Mouse (Mus musculus) layer of hippocampus, postnatal 36 days (tissue): ENCODE results near the gene Sema4a. TPM values are rescaled to one million over a fixed set of nuclear protein-coding genes. Genes with fewer than 3 reads are reported as not detected.

Source experiments
- DNase-seq, 2 experiments: peaks; one replicate each; pipeline ENCODE4 v3.0.0; 2022
- total RNA-seq, 2 experiments: library from RNA; stranded (reverse); gene quantifications; 2 replicates each; pipeline ENCODE4 v1.2.3; 2021

The Sema4a gene
- total RNA-seq, result 10 to 100 TPM; 34.1 to 36.8 TPM

DNA sequence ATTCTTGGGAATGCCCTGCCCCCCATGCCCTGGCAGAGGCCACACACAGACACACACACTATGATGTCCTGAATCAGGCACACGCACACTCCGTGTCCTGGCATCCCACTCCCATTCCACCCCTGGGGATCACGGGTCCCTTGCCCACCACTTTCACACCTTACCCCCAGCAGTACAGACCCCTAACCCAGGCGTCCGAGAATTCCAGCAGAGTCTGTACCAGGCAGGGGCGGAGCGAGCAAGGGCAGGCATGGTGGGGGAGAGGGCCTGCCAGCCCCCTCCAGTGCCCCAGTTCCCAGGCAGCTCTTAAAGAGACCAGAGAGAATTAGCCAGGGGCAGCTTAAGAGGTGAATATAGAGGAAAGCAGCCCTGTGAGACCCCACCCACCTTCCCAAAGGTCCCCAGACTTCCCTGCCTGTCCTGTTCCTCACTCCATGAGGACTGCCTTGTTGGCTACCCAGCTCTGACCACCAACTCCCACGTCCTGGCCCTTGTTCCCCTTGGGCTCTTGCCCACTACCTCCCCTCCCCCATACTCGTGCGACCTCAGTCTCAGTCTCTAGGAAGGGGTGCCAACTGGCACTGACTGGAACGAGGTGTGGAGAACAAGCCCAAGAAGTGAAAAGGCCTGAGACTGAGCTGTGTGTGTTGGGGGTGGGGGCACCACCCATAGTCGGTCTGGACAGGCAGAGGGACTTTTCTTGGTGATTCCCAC, at the start of gene Sema4a:
Gene Sema4a (minus strand): TSS at position 200 of the 714 bp plus-strand sequence.
- DNase-seq, result no peak

DNA sequence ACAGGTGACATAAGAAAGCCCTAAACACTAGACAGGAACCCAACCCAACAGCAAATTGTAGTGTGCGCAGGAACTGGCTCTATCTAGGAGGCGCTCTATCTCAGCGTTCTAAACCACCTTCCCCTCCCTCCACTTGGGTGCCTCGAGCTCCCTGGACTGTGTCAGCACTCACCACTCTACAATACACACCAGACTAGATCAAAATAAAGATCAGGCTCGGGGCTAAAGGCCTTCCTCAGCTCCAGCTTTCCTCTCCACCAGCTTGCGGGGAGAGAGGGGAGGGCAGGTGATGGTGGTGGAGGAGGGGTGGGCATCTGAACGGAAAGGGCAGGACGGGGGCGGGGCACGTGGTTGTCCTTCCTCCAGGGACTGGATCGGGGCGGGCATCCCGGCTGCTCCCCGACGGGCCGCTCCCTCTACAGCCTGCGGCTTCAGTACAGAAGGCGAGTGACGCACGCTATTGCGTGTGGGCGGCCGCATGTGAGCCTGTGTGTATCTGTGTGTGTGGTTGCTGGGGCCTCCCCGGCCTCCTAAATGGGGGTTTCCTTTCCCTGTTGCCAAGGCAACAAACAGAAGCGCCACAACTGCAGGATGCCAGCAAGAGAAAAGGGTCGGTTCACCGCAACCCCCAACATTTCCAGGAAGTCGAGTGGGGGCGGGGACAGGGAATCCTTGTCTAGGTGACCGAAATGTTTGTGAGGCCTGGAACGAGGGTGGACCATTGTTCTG, 48.9 kb upstream of the Sema4a start, which contains the start of gene Lmna:
Gene Lmna (minus strand): TSS at position 265 of the 729 bp plus-strand sequence.
- peak; percentile 87 to 88 for DNase-seq

DNA sequence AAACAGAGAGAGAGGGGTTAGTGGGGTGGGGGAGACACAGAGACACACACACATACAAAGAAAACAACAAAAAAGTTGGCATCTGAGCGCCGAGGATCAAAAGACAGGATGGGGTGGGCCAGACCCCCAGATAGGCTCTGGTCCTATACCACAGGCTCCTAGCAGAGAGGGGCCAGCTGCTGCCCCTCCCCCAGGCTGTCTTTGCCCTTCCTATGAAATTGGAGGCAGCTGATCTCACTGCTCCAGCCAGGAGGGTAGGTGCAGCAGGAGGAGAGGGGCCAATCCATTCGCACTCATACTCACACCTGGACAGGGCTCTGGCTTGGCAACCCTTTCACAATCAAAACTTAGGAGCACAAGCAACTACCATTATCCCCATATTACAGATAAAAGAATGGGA, 48.3 kb upstream of the Sema4a start:
- no peak for DNase-seq

DNA sequence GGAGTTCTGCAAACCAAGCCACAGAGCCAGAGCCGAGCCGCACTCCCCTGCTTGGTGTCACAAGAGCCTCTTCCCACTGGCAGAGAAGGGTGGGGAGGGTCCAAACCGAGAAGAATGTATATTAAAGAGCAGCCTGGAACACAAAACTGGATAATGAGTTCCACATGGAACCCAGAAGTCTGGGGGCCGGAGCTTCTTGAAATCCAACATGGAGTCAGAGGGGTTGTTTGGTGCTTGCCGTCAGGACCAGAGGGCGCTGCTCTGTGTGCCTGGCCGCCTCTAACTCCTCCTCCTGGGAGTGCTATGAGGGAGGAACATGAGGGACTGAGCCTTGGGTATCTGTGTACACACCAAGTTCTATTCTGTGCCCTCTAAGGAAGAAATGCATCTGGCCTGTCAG, 44.8 kb upstream of the Sema4a start:
- no peak for DNase-seq

DNA sequence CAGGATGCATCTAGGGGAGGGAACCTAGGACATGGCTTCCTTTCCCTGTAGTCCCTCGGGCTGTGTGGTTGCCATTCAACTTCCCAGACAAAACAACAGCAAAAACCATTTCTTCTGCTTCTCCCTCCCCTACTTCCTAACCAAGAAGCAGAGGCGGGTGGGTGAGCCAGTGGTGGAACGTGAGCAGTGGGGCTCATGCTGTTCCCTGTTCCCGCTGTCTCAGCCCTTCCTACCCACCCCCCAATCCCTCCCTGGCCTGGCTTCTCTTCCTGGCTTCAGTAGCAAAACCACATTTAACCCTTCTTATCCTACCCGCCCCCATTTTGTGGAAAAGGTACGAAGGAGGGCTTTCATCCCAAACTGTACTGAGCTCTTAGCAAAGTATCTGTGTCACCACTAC, 44.1 kb upstream of the Sema4a start:
- DNase-seq, result no peak

DNA sequence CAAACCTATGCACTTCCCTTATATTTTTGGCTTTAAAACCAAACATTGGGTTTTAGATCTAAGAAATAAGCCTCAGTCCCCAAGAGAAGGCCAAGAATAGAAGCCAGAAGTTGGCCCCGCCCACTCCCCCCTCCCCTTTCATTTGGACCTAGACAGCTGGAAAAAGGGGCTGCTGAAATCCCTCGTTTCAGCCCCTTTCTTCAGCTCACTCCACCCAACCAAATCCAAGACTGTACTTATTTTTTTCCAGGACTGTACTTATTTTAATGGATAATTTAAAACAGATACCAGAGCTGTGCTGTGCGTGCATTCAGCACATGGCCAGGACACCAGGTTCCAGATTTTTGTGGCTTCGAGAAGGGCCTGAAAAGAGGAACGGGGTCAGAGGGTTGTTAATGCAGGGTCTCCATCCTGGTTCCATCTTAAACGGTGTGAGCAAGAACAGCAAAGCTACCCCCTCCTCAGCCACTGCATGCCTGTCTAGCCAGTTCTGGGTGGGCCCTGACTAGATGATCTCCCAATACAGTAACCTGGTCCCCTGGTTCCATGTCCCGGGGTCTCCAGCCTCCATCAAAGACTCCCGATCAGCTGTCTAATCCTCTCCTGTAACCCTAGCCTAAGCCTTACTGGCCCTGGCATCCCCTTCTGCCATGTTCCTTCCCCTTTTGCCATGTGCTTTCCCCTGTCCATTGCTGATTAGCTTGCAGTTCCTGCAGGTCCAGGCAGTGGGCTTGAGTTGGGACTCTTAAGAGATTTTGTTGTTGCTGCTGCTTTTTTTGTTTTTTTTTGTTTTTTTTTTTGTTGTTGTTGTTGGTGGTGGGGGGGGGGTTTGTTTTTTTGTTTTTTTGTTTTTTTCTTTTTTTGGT, 43.1 kb upstream of the Sema4a start:
- no peak for DNase-seq

DNA sequence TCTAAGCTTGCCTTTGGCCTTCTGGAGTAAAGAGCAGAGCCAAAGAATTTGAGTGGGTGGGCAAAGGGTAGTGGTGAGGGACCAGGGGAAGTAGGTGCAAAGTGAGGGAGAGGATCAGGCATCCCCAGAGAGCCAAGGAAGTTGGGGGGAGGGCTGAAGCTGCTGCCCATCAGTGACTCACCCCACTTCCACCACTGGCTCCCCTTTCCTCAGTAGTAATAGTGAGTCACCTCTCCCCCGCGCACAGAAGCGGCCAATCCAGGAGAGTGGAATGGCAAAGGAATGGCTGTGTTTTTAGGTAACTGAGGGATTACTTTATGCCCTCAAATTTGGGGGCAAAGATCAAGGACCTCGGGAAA, 42.5 kb upstream of the Sema4a start:
- DNase-seq, result no peak

DNA sequence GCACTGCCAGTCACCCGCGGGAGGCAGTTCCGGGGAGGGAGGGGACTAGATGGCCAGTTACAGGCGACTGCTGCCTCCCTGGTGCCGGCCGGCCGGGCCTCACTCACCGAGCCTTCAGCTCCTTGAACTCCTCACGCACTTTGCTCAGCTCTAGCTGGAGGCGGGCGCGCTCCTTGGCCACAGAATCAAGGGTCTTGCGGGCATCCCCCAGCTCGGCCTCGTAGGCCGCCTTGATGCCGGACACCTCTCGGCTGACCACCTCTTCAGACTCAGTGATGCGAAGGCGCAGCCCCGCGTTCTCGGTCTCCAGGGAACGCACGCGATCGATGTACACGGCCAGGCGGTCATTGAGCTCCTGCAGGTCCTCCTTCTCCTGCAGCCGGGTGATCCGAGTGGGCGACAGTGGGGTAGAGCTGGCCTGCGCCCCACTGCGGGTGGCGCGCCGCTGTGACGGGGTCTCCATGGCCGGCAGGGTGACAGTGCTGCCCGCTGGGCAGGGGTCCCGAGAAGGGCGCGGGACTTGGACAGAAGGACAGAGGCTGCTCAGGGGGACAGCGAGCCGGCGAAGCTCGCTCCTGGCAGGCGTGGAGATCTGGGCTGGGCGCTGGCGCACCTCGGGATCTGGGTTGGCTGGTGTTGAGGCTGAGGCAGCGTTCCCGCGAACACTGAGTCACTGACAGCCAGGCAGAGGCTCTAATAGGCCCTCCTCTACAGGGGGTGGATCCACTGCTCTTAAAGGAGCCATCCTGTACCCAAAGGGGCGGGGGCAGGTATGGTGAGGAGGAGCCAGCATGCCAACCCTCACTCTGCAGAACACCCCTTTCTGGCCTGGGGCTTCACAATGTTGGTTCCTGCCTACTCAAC, 41.9 kb upstream of the Sema4a start:
- peak; percentile 90 to 92 for DNase-seq

DNA sequence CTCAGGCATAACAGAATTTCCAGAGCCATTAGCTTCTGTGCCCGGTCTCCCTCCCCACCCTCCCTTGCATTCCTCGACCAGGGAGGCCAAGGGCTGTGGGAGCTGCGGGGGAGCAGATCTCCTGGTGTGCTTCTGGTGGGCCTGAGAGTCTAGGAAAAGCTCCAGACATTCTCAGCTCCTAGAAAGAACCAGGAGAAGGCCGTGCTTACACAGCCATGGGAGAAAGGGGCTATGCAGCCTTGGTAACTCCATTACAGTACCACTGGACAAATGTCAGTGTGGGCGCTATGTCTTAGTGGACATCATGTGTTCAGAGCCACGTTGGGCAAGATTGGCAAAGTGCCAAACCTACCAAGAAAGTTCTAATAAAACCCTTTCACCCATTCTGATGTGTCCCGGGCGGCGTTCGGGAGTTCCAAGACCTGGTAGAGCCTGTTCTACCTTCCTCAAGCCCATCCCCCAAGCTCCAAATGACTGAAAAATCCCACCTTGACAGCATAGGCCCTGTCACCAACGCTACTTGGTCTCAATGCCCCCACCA, 41.1 kb upstream of the Sema4a start:
- DNase-seq, result no peak

DNA sequence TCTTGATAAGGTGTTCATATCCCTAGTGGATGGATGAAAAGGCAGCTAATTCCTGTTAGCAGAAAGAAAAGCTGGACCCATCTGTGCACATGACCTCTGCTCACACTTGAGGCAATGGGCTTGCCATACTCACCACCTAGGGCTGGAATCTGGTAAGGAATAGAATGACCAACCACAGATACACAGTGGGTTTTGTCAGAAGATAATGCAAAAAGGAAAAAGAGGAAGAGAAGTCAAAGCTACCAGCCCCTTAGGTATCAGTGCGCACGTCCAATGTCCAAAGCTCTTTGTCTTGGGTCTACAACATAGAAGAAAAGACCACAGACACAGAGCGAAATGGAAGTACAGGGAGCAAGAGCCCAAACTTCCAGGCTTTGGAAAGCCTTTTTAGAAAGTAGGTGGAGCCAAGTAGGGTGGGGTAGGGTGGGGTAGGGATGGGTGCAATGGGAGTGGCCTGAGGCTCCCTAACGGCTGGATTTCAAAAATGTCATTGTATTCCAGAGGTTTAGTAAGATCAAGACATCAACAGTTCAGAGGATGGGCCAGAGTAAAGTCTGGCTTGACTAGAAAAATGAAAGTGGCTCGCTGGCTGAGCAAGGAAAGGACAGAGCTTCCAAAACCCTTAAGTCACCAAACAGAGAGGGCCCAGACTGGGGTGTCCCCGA, 40.5 kb upstream of the Sema4a start:
- no peak for DNase-seq

DNA sequence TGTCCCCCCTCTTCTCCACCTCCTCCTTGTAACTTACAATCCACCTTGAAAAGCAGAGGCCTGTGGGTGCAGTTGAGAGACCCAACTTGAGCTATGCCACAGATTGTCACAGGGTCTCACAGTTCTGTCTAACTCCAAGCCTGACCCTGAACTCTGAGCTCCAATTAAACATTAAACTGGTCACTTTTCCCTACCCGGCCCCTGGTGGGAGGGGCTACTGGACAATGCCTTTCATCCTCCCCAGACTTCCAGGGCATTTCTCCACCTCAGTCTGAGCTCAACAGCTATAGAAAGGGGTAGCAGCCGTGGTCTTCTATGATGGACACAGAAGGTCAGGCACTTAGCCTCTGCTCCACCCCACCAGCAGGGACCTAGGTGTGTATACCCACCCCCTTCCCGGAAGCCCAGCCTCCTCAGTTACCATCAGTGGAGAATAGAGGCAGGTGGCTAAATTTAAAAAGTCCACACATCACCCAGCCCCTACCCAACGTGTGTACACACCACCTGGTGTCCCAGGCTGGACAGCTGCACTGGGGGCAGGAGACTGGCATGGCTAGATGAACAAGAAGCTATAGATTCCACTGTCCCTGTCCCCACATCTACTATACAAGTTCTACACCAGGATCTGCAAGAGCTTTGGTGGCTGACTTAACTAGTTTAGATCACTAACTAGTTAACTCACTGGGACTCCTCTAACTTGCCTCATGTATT, 39.8 kb upstream of the Sema4a start:
- no peak for DNase-seq

DNA sequence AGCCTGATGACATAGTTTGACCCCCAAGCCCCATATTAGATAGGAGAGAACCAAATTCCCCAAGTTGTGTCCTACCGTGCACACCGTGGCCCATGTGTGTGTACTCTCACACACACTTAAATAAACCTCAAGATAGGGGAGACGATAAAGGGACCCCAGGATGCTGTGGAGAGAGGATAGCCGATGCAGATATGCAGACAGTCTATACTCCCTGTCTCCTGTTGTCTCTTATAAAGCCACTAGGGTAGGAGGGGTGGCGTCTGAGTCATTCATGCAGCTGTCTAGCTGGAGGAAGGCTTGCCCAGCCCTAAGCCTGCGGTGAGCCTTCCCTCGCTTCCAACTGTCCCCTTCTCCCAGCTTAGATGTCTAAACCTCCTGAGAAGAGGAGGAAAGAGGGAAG, 39.1 kb upstream of the Sema4a start:
- no peak for DNase-seq

DNA sequence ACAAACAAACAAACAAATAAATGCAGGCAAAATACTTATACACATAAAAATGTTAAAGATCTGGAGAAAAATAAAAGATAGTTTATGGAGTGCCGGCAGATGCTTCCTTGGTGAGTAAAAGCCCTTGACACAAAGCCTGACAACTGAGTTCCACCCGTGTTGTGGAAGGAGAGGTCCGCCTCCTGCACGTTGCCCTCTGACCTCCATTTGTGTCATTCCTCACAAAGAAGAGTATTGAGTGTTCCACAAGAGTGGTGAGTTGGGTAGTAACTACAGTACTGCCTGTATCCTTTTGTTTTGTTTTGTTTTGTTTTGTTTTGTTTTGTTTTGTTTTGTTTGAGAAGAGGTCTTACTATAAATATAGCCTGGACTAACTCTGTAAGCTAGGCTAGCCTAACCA, 38.6 kb upstream of the Sema4a start:
- DNase-seq, result no peak

DNA sequence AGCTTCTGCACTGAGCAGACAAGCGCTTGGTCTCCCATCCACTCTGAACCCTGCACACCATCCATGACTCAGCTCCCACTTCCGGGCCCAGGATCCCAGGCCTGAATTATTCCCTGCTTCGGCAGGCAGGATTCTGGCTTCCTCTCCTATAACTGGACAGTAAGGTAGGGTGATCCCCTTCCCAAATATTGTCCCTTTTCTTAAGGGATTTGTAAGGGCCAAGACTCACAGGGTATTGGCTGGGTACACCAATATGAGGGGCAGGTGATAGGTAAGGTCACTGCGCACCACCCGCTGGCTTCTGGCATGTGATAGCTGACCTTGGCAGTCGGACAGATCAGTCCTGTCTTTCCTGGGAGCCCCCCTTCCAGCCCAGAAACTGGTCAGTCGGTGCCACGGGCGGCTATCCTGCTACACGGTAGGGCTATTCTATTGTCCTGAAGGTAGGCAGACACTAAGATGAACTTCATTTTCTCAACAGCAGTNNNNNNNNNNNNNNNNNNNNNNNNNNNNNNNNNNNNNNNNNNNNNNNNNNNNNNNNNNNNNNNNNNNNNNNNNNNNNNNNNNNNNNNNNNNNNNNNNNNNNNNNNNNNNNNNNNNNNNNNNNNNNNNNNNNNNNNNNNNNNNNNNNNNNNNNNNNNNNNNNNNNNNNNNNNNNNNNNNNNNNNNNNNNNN, 34.9 kb upstream of the Sema4a start:
- no peak for DNase-seq

DNA sequence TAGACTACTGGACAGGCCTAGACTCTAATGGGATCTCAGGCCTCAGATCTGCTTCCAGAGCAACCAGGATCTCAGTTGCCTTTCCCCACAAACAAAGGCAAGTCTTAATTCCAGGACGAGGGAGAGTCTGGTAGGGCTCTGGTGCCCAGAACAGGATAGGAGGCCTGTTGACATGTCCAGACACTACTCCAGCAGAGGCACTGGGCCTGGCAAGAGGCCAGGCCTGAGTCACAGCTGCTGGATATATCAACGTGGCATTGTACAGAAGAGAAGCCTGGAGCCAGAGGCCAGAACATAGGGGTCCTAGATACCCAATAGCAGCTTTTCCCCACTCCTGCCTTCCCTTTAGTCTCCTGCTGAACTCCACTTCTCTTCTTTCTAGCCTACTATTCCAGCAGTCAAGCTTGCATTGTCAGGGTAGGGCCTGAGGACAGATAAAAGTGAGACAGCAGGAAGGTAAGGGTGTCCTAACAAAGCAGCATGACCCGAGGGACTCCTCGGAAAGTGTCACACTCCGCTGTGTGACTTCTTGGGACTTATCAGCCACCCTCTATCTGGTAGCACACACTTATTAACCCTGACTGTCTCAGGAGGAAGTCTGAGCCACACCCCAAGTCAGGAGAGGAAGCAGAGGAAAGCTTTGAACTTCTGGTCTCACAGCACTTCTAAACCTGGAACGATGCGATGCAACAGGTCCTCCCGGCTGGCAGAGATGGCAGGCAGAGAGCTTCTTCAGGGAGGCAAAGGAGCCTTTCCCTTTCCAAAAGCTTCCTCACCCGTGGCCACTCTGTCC, 34.0 kb upstream of the Sema4a start:
- peak; percentile 41 to 46 for DNase-seq

DNA sequence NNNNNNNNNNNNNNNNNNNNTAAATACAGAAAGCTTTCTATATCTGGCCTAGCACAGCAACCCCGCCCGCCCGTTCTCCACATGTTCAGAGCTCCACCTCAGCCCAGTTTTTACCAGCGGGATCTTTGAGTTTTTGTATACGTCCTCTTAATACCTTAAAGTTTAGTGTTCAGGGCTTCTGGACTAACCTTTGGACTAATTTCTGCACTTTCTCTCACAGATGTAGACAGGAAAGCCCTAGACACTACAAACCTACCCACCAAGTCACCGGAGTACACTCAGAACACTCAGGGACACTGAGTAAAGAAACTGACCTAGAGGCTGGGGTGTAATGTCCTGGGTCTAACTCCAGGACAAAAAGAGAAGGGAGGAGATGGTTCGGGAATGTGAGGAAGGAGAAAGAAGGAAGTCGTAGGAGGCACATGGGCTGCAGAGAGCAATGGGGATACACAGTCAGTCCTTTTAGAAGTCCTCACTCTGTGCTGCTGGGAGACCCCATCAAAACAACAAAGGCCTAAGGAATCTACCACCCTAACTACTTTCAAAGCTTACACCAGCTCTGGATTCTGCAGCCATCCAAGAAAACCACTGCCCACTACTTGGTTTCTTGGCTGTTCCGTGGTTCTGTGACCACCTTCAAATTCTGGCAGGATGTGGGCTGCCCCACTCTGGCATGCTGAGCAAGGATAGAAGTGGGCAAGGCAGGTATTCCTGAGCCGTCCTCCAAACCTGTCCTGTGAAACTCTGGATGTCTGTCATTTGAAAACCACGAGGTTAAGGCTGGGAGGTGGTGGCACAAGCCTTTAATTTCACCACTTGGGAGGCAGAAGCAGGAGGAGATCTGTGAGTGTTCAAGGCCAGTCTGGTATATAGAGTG, 33.0 kb upstream of the Sema4a start:
- DNase-seq, result no peak

DNA sequence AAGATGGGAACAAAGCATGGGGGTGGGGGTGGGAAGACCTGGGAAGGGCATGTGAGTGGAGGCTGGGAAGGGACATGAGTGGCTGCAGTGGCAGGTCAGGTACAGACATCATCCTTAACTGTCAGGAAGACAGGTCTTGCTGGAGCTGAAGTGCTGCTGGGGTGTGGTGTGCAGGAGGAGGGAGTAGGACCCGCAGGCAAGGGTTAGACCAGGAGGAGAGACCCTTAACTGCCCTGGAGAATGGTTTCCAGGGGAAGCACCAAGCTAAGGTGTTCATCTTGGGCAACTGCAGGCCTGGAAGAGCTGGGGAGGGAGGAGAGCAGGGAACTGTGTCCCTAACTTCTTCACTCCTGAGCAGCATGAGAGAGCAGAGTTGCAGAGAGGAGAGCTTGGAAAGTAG, 26.4 kb upstream of the Sema4a start:
- no peak for DNase-seq

DNA sequence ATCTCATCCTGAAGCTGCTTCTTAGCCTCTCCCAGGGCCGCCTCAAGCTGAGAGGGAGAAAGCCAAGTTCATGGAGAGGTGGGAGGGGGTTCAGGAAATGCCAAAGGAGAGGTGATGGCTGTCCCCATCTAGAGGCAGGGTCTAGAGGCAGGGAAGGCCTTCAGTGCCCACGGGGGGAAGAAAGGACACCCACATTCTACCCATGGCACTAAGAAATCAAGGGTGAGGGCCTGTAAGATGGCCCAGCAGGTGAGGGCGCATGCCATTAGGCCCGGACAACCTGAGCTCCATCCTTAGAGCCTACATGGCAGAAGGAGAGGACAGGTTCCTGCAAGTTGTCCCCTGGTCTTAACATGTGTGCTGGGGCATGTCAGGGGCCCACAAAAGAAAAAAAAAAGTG, 25.9 kb upstream of the Sema4a start:
- no peak for DNase-seq
